Mouse (Mus musculus) embryonic facial prominence, embryonic 10.5 days (tissue): ENCODE measurements around the gene Faap20. TPM values are rescaled to one million over a fixed set of nuclear protein-coding genes. Genes with fewer than 3 reads are reported as not detected.

Experiments used
- DNase-seq: peaks from one replicate; pipeline ENCODE4 v3.0.0-alpha.2; 2017; ENCODE audit warnings: low spot score
- H3K27ac ChIP-seq: fragments of 300-500 bp; sonication (generic); replicated peaks from 2 replicates; pipeline ENCODE4 v1.5.1; 2016; ENCODE audit warnings: mild to moderate bottlenecking
- H3K27me3 ChIP-seq: fragments of 300-500 bp; sonication (generic); replicated peaks from 2 replicates; pipeline ENCODE4 v1.6.1; 2016; ENCODE audit warnings: low read depth, mild to moderate bottlenecking; ENCODE audit not compliant: poor library complexity, severe bottlenecking
- H3K36me3 ChIP-seq: fragments of 300-500 bp; sonication (generic); replicated peaks from 2 replicates; pipeline ENCODE4 v1.6.1; 2016; ENCODE audit warnings: mild to moderate bottlenecking, moderate library complexity
- H3K4me1 ChIP-seq: fragments of 300-500 bp; sonication (generic); 2 replicates; pipeline ENCODE4 v1.6.1; 2016
- H3K4me3 ChIP-seq: fragments of 300-500 bp; sonication (generic); 2 replicates; pipeline ENCODE4 v1.5.1; 2016; ENCODE audit warnings: mild to moderate bottlenecking, moderate library complexity
- H3K9me3 ChIP-seq: fragments of 300-500 bp; sonication (generic); 2 replicates; pipeline ENCODE4 v1.6.1; 2016; ENCODE audit warnings: mild to moderate bottlenecking
- WGBS: fragments of 180-500 bp; shearing (Covaris S2); methylation state at CpG from one replicate; pipeline ENCODE4 v1.1.7; 2016; 5-methylcytosine and 5-hydroxymethylcytosine counted together
- polyA plus RNA-seq: library from polyadenylated mRNA; unstranded; fragments of >200 nt; fragmentation: Nextera tagmentation; extraction: Ambion mirVana; gene quantifications from 2 replicates; pipeline ENCODE4 v1.2.1, GENCODE M21; 2016

The Faap20 gene
- polyA plus RNA-seq, 1 experiment from 2014 or later, result 99.6 TPM

DNA sequence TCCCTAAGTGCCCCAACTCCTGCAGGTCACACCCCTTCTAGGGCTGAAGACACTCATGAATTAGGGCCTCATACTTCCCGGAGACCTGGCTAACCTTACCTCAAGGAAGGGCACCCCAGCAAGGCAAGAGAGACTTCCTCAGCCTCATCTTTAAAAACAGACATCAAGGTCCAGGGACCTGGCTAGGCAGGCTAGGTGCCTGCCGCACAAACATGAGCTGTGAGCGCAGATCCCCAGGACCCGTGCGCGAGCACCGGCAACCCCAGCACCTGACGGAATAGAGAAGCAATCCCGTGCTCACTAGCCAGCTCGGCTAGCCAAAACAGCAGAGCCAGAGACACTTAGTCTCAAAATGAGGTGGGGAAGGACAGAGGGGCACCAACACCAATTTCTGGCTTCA is 34.8 kb upstream of the Faap20 start:
- 78% methylated on average over 10 of the region's 10 CpGs for WGBS
- Histone ChIP-seq H3K4me3 (no peak overlapping the region), H3K27ac (peak overlapping the region; percentile 41; the same call in 1 of the 2 replicates), H3K36me3 (peaks cover 39% of the 10 kb centered on the region), H3K4me1 (peaks cover 84% of the 10 kb centered on the region), H3K9me3 (no peaks in the 10 kb centered on the region), H3K27me3 (no peaks in the 10 kb centered on the region)
- DNase-seq, result no peak

DNA sequence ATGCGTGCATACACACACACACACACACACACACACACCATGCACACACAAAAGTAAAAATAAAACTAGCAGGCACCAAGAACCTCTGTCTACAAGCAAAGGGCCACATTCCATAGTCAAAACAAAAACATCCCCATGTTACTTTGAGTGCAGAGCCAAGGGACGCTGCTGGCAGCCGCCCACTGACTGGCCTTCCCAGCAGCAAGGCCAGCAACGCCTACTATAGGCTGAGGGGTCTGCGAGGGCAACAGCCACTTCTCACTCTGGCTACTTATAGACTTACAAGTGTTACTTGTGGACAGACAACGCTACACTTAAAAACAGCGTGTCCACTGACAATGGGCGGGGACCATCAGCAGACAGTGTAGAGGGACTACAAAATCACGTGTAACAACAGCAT is 34.4 kb upstream of the Faap20 start:
- WGBS, result 63% methylated on average over 9 of the region's 9 CpGs
- DNase-seq, result no peak
- peak overlapping the region; percentile 41 for H3K27ac ChIP-seq
- H3K27me3 ChIP-seq, result no peaks in the 10 kb centered on the region
- no peaks in the 10 kb centered on the region for H3K9me3 ChIP-seq
- peaks cover 85% of the 10 kb centered on the region for H3K4me1 ChIP-seq
- no peak overlapping the region for H3K4me3 ChIP-seq
- H3K36me3 ChIP-seq, result peaks cover 35% of the 10 kb centered on the region

- Histone ChIP-seq H3K36me3 (peaks cover 27% of the 10 kb centered on the region), H3K27ac (peak overlapping the region; percentile 41; the same call in 1 of the 2 replicates), H3K4me3 (peak overlapping the region; percentile 24; the same call in 1 of the 2 replicates), H3K27me3 (no peaks in the 10 kb centered on the region), H3K4me1 (peaks cover 89% of the 10 kb centered on the region), H3K9me3 (no peaks in the 10 kb centered on the region)
- DNase-seq, result no peak
- WGBS, result 68% methylated on average over 12 of the region's 12 CpGs
These were observed 33.6 kb upstream of the Faap20 start for GRCm38 (mm10) chr4:155215773-155216630.

- Histone ChIP-seq H3K4me1 (peaks cover 97% of the 10 kb centered on the region), H3K9me3 (no peaks in the 10 kb centered on the region), H3K4me3 (peak overlapping the region; percentile 91), H3K27ac (peak overlapping the region; percentile 25), H3K36me3 (peaks cover 16% of the 10 kb centered on the region; the same call in 1 of the 2 replicates), H3K27me3 (no peaks in the 10 kb centered on the region)
- WGBS, result 53% methylated on average over 12 of the region's 12 CpGs
- DNase-seq, result no peak
These were observed 32.1 kb upstream of the Faap20 start for GRCm38 (mm10) chr4:155217241-155218103.

- Histone ChIP-seq H3K4me3 (peak overlapping the region; percentile 91), H3K9me3 (no peaks in the 10 kb centered on the region), H3K36me3 (peaks cover 16% of the 10 kb centered on the region; the same call in 1 of the 2 replicates), H3K27me3 (no peaks in the 10 kb centered on the region), H3K27ac (peak overlapping the region; percentile 31; the same call in 1 of the 2 replicates), H3K4me1 (peaks cover 92% of the 10 kb centered on the region)
- no peak for DNase-seq
- WGBS, result 72% methylated on average over 9 of the region's 9 CpGs
These were observed 31.4 kb upstream of the Faap20 start for GRCm38 (mm10) chr4:155218104-155218732.

DNA sequence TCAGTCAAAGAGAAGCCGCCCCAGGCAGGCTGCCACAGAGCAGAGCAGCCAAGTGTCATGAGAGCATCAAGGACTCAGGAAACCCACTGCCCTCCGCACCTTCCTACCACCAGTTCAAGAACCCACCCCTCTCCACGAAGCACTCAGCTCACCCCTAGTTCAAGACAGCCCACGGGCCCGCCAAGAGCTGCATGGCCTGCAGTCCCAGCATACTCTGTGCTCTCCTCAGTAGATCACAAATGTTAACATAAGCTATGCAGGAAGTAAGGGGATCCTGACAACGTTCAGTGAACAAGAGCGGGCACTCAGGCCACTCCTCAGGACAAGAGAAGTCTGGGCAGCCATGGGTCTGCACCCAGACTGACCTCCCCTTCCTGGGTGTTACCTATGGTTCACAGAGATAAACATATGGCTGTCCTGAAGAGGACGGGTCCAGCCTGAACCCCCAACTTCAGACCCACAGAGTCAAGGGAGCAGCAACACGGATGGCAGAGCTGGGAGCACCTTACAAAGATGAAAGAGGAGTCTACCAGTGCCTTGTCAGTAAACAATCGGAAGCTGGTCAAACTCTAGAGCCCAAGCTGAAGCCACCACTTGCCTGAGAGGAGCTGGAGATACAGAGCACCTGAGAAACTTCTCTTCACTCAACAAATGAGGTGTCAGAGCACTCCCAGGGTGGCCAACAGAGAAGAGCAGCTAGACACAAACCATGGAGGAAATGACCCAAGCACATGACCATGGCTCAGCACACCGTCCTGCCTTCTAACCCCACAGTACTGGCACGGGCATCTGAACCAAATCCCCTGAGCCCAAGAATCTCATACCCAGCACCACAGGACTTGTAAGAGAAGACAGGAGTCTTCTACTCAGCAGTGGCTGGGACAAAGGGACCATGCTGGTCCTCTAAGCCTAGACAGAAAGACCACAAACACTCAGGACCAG is 30.1 kb upstream of the Faap20 start:
- 69% methylated on average over 12 of the region's 12 CpGs for WGBS
- peak overlapping the region; percentile 30; the same call in 1 of the 2 replicates for H3K27ac ChIP-seq

DNA sequence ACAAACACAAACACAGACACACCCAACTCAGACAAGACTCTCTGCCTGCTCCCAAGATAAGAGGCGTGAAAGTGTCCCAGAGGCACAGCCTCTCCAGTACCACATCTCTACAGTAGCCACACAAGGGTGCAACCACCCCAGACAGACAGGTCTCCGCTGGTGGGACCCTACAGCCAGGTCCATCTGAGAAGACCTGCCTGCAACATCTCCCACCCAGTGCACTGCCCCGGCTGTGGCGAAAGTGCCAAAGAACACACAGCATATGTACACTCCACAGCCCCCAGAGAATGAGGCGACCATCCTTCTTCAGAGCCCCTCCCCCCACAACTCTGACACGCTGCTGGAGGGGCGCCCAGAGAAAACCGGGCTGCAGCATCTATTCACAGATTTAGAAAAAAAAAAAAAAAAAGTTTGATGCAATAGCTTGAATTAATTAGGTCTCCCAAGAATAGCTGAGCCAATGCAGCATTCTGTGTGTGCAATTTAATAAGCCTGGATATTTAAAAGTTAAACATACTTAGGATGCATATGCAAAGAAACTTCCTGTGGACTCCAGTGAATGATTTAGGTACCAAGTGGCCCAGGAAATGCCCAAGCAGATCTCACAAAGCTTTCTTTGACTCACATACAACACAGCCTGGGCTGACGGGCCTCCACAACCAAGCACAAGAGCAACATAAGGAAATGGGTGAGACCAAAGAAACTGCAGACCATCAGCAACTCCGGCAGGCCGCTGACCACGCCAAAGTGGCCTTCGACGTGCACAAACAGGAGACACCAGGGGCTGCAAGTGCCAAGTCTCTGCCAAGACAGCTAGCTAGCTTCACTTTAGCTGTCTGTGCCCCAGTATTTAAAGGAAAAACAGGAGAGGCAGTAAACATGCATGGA is 29.1 kb upstream of the Faap20 start:
- H3K4me1 ChIP-seq, result peaks cover 79% of the 10 kb centered on the region
- 19% methylated on average over 14 of the region's 14 CpGs for WGBS
- H3K4me3 ChIP-seq, result peak overlapping the region; percentile 91
- H3K36me3 ChIP-seq, result peaks cover 12% of the 10 kb centered on the region; the same call in 1 of the 2 replicates
- H3K27me3 ChIP-seq, result peaks cover under 1% of the 10 kb centered on the region; the same call in 1 of the 2 replicates
- H3K27ac ChIP-seq, result peak overlapping the region; percentile 91
- no peak for DNase-seq
- no peaks in the 10 kb centered on the region for H3K9me3 ChIP-seq

More for the DNA sequence above, 30.1 kb upstream of the Faap20 start:
- peaks cover 12% of the 10 kb centered on the region; the same call in 1 of the 2 replicates for H3K36me3 ChIP-seq
- peaks cover 88% of the 10 kb centered on the region for H3K4me1 ChIP-seq
- H3K9me3 ChIP-seq, result no peaks in the 10 kb centered on the region
- no peak for DNase-seq
- H3K4me3 ChIP-seq, result peak overlapping the region; percentile 91
- H3K27me3 ChIP-seq, result no peaks in the 10 kb centered on the region

GRCm38 (mm10) chr4:155221106-155221505 is 28.5 kb upstream of the Faap20 start:
- WGBS, result 4% methylated on average over 7 of the region's 7 CpGs
- peaks cover 72% of the 10 kb centered on the region for H3K4me1 ChIP-seq
- no peak for DNase-seq
- peak overlapping the region; percentile 91 for H3K27ac ChIP-seq
- H3K27me3 ChIP-seq, result peaks cover 7% of the 10 kb centered on the region
- H3K9me3 ChIP-seq, result no peaks in the 10 kb centered on the region
- peaks cover 8% of the 10 kb centered on the region; the same call in 1 of the 2 replicates for H3K36me3 ChIP-seq
- H3K4me3 ChIP-seq, result peak overlapping the region; percentile 91

DNA sequence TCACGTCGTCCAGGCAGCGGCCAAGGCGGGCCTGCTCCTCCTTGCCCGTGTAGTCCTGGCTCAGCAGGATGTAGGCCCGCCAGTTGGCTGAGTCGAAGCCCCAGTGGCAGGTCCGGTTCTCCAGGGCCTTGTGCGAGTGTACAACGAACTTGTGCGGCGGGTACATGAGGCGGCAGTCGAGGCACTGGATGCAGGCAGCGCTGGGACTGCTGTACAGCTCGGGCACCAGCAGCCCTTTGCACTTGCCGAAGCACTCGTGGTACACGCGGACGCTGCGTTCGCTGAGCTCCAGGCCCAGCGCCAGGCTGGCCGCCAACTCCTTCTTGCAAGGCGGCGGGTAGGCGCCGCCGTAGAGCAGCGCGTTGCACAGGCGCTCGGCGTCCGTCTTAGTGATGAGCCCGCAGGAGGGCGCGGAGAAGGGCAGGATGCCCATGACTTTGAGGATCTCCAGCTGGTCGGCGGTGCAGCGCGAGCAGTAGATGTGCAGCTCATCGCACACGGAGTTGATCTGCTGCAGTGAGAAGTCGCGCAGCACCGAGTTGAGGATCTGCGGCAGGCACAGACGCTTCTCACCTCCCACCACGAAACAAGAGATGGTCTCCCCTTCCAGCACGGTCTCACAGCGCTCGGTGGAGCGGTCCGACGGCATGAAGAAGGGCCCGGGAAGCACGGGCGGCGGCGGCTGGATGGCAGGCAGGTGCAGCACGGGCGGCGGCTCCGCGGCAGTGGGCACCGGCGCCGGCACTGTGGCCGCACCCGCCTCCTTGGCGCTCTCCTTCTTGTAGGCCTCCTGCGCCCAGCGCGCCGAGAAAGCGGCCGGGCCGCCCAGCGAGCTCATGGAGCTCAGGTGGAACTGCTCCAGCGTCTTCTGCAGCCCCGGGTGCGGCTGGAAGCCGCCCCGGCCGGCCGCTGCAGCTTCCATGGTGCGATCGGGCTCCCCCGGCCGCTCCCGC is 27.7 kb upstream of the Faap20 start:
- WGBS, result under 1% methylated on average over 93 of the region's 93 CpGs
- Histone ChIP-seq H3K27me3 (peaks cover 11% of the 10 kb centered on the region), H3K9me3 (no peaks in the 10 kb centered on the region), H3K27ac (peak overlapping the region; percentile 91), H3K4me3 (peak overlapping the region; percentile 91), H3K4me1 (peaks cover 64% of the 10 kb centered on the region), H3K36me3 (peaks cover 6% of the 10 kb centered on the region; the same call in 1 of the 2 replicates)
- peak; percentile 75 for DNase-seq

DNA sequence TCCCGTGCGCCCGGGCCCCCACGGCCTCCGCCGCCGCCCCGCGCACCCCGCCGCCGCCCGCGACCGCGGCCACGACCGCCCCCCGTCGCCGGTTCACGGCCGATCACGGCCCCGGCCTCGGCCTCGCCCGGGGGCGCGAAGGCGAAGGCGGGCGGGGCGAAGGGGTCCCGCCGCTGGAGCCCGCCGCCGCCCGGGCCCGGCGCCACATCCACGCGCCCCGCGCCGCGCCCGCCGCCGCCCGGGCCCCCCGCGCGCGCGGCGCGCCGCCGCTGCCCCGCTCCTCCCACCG is 27.1 kb upstream of the Faap20 start, which contains the start of gene Ski:
Gene Ski, minus strand, starts transcription at position 41 of the 289 bp plus-strand sequence.
- Histone ChIP-seq H3K27me3 (peaks cover 11% of the 10 kb centered on the region), H3K36me3 (peaks cover 2% of the 10 kb centered on the region; the same call in 1 of the 2 replicates), H3K9me3 (no peaks in the 10 kb centered on the region), H3K4me3 (peak within 1 kb of the TSS; percentile 91), H3K27ac (peak within 1 kb of the TSS; percentile 99), H3K4me1 (peaks cover 58% of the 10 kb centered on the region)
- DNase-seq, result no peak
- WGBS, result 9% methylated on average over 63 of the region's 63 CpGs
